Mouse (Mus musculus): ENCODE results near the gene Stx1b. TPM values are rescaled to one million over a fixed set of nuclear protein-coding genes. Genes with fewer than 3 reads are reported as not detected.

The Stx1b gene
- total and polyA plus RNA-seq, 3 experiments: 0.15 to 0.56 TPM; not detected in 1

GRCm38 (mm10) chr7:127776878-127777473 is 47.4 kb downstream of the Stx1b start:
- peaks cover 19% of the 10 kb centered on the region for H3K79me2 ChIP-seq (ENCODE audit: control insufficient read depth, insufficient read depth, low read length, poor library complexity)
- H3K9ac ChIP-seq (ENCODE audit: control insufficient read depth, low read depth, low read length, poor library complexity, severe bottlenecking): peak overlapping the region; percentile 95
- peaks cover 0 to 12% of the 10 kb centered on the region in 2 experiments; a peak in 3 of 4 replicates for H3K4me1 ChIP-seq (ENCODE audit: control insufficient read depth in 1 of 2, insufficient read depth in 2 of 2, low read length in 2 of 2)
- H3K9me3 ChIP-seq (replicated peaks; ENCODE audit: insufficient read depth, low read length): no peaks in the 10 kb centered on the region
- peak; percentile 98 for DNase-seq (ENCODE audit: low read depth, low spot score)
- peak overlapping the region; percentile 87 for H3K27ac ChIP-seq (ENCODE audit: control insufficient read depth, low read depth, low read length)
- no peaks in the 10 kb centered on the region for H3K27me3 ChIP-seq (ENCODE audit: control insufficient read depth in 1 of 2, insufficient read depth in 2 of 2, low read length in 2 of 2)
- H3K36me3 ChIP-seq (ENCODE audit: control insufficient read depth in 1 of 2, insufficient read depth in 2 of 2, low read length in 2 of 2): peaks cover 23 to 30% of the 10 kb centered on the region in 2 experiments
- H3K4me3 ChIP-seq (ENCODE audit: control insufficient read depth in 1 of 2, insufficient read depth in 1 of 2, low read depth in 2 of 2, low read length in 2 of 2): peak overlapping the region; percentile 59 to 83
- no peak for TF ChIP-seq TCF12 (IDR thresholded peaks at IDR 0.05; ENCODE audit: low read depth, low read length)
- no peak for TF ChIP-seq USF2 (IDR thresholded peaks at IDR 0.05; ENCODE audit: borderline replicate concordance in 1 of 2, insufficient read depth in 1 of 2, low read depth in 1 of 2, low read length in 2 of 2)
- no peak for TF ChIP-seq GABPA (IDR thresholded peaks at IDR 0.05; ENCODE audit: low read depth, low read length)
- no peak; the same call in 1 of the 2 replicates for TF ChIP-seq MXI1 (IDR thresholded peaks at IDR 0.05; ENCODE audit: low read depth, low read length)
- TF ChIP-seq HCFC1 (IDR thresholded peaks at IDR 0.05; ENCODE audit: low read depth, low read length): no peak; the same call in none of the 2 replicates
- TF ChIP-seq CTCF (IDR thresholded peaks at IDR 0.05 in 2 of 3, conservative IDR thresholded peaks at IDR 0.05 in 1 of 3; ENCODE audit: control insufficient read depth in 1 of 3, insufficient read depth in 1 of 3, low read depth in 2 of 3, low read length in 3 of 3, poor library complexity in 1 of 3, severe bottlenecking in 1 of 3): no peak
- no peak for TF ChIP-seq MAFK (IDR thresholded peaks at IDR 0.05; ENCODE audit: borderline replicate concordance, low read depth, low read length)
- no peak; the same call in 1 of the 2 replicates for TF ChIP-seq ETS1 (IDR thresholded peaks at IDR 0.05; ENCODE audit: low read depth, low read length)
- no peak for TF ChIP-seq GATA1 (IDR thresholded peaks at IDR 0.05; ENCODE audit: low read depth, low read length)
- TF ChIP-seq UBTF (IDR thresholded peaks at IDR 0.05; ENCODE audit: borderline replicate concordance, insufficient read depth, low read depth, low read length): no peak
- peak; percentile 54; the same call in 1 of the 2 replicates for TF ChIP-seq NRF1 (IDR thresholded peaks at IDR 0.05; ENCODE audit: insufficient read depth, low read depth, low read length, poor library complexity, severe bottlenecking)
- TF ChIP-seq EP300 (IDR thresholded peaks at IDR 0.05; ENCODE audit: low read depth in 1 of 2, low read length in 2 of 2): no peak
- TF ChIP-seq MYB (IDR thresholded peaks at IDR 0.05; ENCODE audit: low read depth, low read length): no peak
- no peak for TF ChIP-seq TAL1 (IDR thresholded peaks at IDR 0.05; ENCODE audit: low read length)
- no peak for TF ChIP-seq MEF2A (IDR thresholded peaks at IDR 0.05; ENCODE audit: extremely low read depth, insufficient replicate concordance, low read depth, low read length, poor library complexity, severe bottlenecking)
- TF ChIP-seq SMC3 (IDR thresholded peaks at IDR 0.05; ENCODE audit: low read depth, low read length): no peak
- TF ChIP-seq SIN3A (IDR thresholded peaks at IDR 0.05; ENCODE audit: low read length): 0 out of 2 replicates have a peak, but pooled peaks have one; percentile 16
- no peak for TF ChIP-seq POLR2AphosphoS2 (IDR thresholded peaks at IDR 0.05; ENCODE audit: low read length)
- peak; percentile 42; the same call in 1 of the 2 replicates for TF ChIP-seq CHD2 (IDR thresholded peaks at IDR 0.05; ENCODE audit: low read length)
- TF ChIP-seq ZMIZ1 (IDR thresholded peaks at IDR 0.05; ENCODE audit: low read depth, low read length): peak; percentile 45; the same call in 1 of the 2 replicates
- TF ChIP-seq JUND (IDR thresholded peaks at IDR 0.05; ENCODE audit: low read depth, low read length): no peak
- no peak for TF ChIP-seq E2F4 (IDR thresholded peaks at IDR 0.05; ENCODE audit: borderline replicate concordance, low read depth, low read length)
- TF ChIP-seq POLR2A (IDR thresholded peaks at IDR 0.05; ENCODE audit: control insufficient read depth in 1 of 2, insufficient read depth in 1 of 2, low read depth in 1 of 2, low read length in 2 of 2, poor library complexity in 1 of 2): peak in 1 of 2 experiments; percentile 40; a peak in 2 of 4 replicates
- TF ChIP-seq USF1 (IDR thresholded peaks at IDR 0.05; ENCODE audit: low read depth, low read length): 0 out of 2 replicates have a peak, but pooled peaks have one; percentile 4
- TF ChIP-seq POLR2AphosphoS5 (IDR thresholded peaks at IDR 0.05; ENCODE audit: borderline replicate concordance, low read depth, low read length): no peak
- TF ChIP-seq RCOR1 (IDR thresholded peaks at IDR 0.05; ENCODE audit: low read depth, low read length): no peak
- peak; percentile 2; the same call in 1 of the 2 replicates for TF ChIP-seq MAX (IDR thresholded peaks at IDR 0.05; ENCODE audit: low read length)
- no peak; the same call in 1 of the 2 replicates for TF ChIP-seq TBP (IDR thresholded peaks at IDR 0.05; ENCODE audit: low read depth, low read length)
- TF ChIP-seq ZKSCAN1 (IDR thresholded peaks at IDR 0.05; ENCODE audit: low read depth, low read length): no peak; the same call in 1 of the 2 replicates
- peak; percentile 38 for TF ChIP-seq NELFE (IDR thresholded peaks at IDR 0.05; ENCODE audit: low read depth, low read length)
- peak; percentile 95 for TF ChIP-seq ZC3H11A (IDR thresholded peaks at IDR 0.05; ENCODE audit: low read depth, low read length)
- TF ChIP-seq MYC (IDR thresholded peaks at IDR 0.05; ENCODE audit: low read depth, low read length): 0 out of 2 replicates have a peak, but pooled peaks have one; percentile 19
- peak; percentile 92 for TF ChIP-seq MAZ (IDR thresholded peaks at IDR 0.05; ENCODE audit: low read depth, low read length)
- TF ChIP-seq RAD21 (IDR thresholded peaks at IDR 0.05; ENCODE audit: low read depth, low read length): no peak
- TF ChIP-seq ZNF384 (IDR thresholded peaks at IDR 0.05; ENCODE audit: low read depth, low read length): peak; percentile 3; the same call in 1 of the 2 replicates
- peak; percentile 29; the same call in 1 of the 2 replicates for TF ChIP-seq CHD1 (IDR thresholded peaks at IDR 0.05; ENCODE audit: low read depth, low read length)

Measured in MEL (cell line).